In the genomic region with DNA sequence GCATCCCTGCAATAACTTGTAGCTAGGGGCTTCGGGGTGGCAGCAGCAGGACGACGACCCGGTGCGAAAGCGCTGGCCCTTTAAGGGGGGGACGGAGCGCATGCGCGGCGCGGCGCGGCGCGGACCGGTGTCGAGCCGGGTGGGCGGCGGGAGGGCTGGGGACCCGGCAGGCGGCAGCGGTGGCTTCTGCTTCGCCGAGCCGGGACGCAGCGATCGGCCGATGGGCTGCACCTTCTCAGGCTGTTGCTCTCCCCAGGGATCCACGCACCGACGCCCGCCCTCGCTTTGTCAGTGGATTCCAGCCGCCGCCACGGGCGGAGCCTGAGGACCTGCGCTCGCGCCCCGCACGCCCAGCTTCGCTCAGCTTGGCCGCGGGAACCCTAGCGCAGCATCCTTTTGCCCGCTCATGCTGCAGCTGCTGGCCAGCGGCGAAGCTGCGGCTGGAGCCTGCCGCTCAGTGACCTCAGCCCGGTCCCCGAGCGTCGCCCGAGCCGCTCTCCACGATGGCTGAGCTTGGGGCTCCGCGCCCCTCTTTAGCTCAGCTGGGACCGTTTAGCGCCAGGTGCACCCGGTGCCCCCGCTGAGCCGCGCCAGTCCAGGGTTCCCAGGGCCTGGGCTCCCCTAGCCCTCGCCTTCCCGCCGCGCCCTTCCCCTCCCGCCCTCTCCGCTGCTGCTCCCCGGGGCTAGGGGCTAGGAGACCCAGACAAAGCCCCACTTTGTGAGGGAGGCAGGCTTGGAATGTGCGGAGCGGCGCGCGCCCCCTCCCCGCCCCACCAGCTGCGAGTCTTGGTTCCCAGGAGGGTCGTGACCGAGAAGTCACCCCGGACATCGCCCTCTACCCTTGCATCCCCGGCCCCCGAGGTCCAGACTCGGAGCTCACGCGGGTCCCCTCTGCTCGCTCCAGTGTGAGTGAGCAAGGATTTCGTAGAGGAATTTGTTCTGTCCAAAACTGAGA, we compare ENCODE assay signal across 9 mouse cellular contexts. TPM values are rescaled to one million over a fixed set of nuclear protein-coding genes. Genes with fewer than 3 reads are reported as not detected.
DNase-seq lines count a peak whose midpoint lies in the region; ATAC-seq and TF ChIP-seq lines count a peak whose summit lies in the region.
"Had no signal": no experiment of that assay in that cellular context is flagged by ENCODE, and none has a peak within 500 bp of the region (broad histone marks: within the 10 kb centered on the region; RNA-seq: fewer than 3 reads in every experiment).

Gene Vash1 (plus strand): TSS at position 110 of the 955 bp plus-strand sequence.

- peak; percentile 78 for ATAC-seq in embryonic facial prominence, embryonic 11.5 days (replicated peaks; ENCODE audit: insufficient number of reproducible peaks, low FRiP score, low TSS enrichment, low read depth)
- ATAC-seq in limb, embryonic 14.5 days (ENCODE audit: low FRiP score, low read depth), result peak; percentile 82
- peak; percentile 85 for ATAC-seq in midbrain, embryonic 13.5 days
- peak; percentile 63 for ATAC-seq in stomach, postnatal 0 days (ENCODE audit: low FRiP score, low TSS enrichment)

- H3K27me3 ChIP-seq in spleen, adult 2 months (ENCODE audit: control insufficient read depth, insufficient read depth, low read length), result peaks cover 7% of the 10 kb centered on the region
- no peaks in the 10 kb centered on the region for H3K27me3 ChIP-seq in embryonic facial prominence, embryonic 11.5 days (ENCODE audit: control insufficient read depth, insufficient read depth, low read length)
- H3K27me3 ChIP-seq in kidney, adult 2 months (replicated peaks; ENCODE audit: control insufficient read depth, insufficient read depth, low read length), result no peaks in the 10 kb centered on the region
- H3K27me3 ChIP-seq in limb, embryonic 14.5 days (ENCODE audit: control insufficient read depth, insufficient read depth, low read length), result no peaks in the 10 kb centered on the region
- peaks cover 9% of the 10 kb centered on the region; the same call in 1 of the 2 replicates for H3K27me3 ChIP-seq in midbrain, embryonic 13.5 days
- no peaks in the 10 kb centered on the region for H3K27me3 ChIP-seq in stomach, postnatal 0 days (ENCODE audit: control insufficient read depth, insufficient read depth, low read length)

- peak within 1 kb of the TSS; percentile 98 for H3K4me2 ChIP-seq in embryonic facial prominence, embryonic 11.5 days (ENCODE audit: low read depth, low read length)
- peak within 1 kb of the TSS; percentile 98 for H3K4me2 ChIP-seq in limb, embryonic 14.5 days (replicated peaks; ENCODE audit: low read depth, low read length, severe bottlenecking)
- H3K4me2 ChIP-seq in midbrain, embryonic 13.5 days (replicated peaks), result peak within 1 kb of the TSS; percentile 95
- H3K4me2 ChIP-seq in stomach, postnatal 0 days (replicated peaks; ENCODE audit: low read depth), result peak within 1 kb of the TSS; percentile 99

- no peak for TF ChIP-seq POLR2A in spleen, adult 2 months (IDR thresholded peaks at IDR 0.05; ENCODE audit: low read depth, low read length)
- TF ChIP-seq POLR2A in kidney, adult 2 months (IDR thresholded peaks at IDR 0.05; ENCODE audit: low read depth, low read length), result no peak
- peak; percentile 59; the same call in 1 of the 2 replicates for TF ChIP-seq POLR2A in limb, embryonic 14.5 days (IDR thresholded peaks at IDR 0.05; ENCODE audit: borderline replicate concordance, extremely low read depth, insufficient read depth, insufficient read length)

- no peak for DNase-seq in spleen, adult 2 months (ENCODE audit: low read depth in 1 of 2, low spot score in 2 of 2)
- no peak for DNase-seq in spleen, adult 12 weeks (ENCODE audit: low spot score)
- DNase-seq in embryonic facial prominence, embryonic 11.5 days (ENCODE audit: low spot score), result peak; percentile 86
- no peak for DNase-seq in heart, adult 8-10 months (ENCODE audit: low spot score)
- DNase-seq in kidney, adult 2 months, result peak; percentile 46
- peak; percentile 60 for DNase-seq in limb, embryonic 14.5 days (ENCODE audit: low spot score)
- DNase-seq in stomach, postnatal 0 days (ENCODE audit: low spot score), result peak; percentile 46

- peaks cover 6% of the 10 kb centered on the region; the same call in 1 of the 2 replicates for H3K4me1 ChIP-seq in spleen, adult 2 months (ENCODE audit: control insufficient read depth, insufficient read depth, insufficient read length)
- no peaks in the 10 kb centered on the region for H3K4me1 ChIP-seq in embryonic facial prominence, embryonic 11.5 days (ENCODE audit: control insufficient read depth, insufficient read depth, low read length)
- no peaks in the 10 kb centered on the region; the same call in 1 of the 2 replicates for H3K4me1 ChIP-seq in kidney, adult 2 months (ENCODE audit: control insufficient read depth, insufficient read depth, low read length)
- peaks cover 7% of the 10 kb centered on the region for H3K4me1 ChIP-seq in limb, embryonic 14.5 days (ENCODE audit: control insufficient read depth, insufficient read depth, low read length)
- H3K4me1 ChIP-seq in midbrain, embryonic 13.5 days (replicated peaks), result peaks cover 43% of the 10 kb centered on the region
- H3K4me1 ChIP-seq in stomach, postnatal 0 days (replicated peaks; ENCODE audit: control insufficient read depth, insufficient read depth), result peaks cover 2% of the 10 kb centered on the region; the same call in 1 of the 2 replicates

- TF ChIP-seq CTCF in spleen, adult 2 months (IDR thresholded peaks at IDR 0.05; ENCODE audit: extremely low read depth, insufficient read depth, insufficient read length, insufficient replicate concordance), result no peak
- TF ChIP-seq CTCF in kidney, adult 2 months (conservative IDR thresholded peaks at IDR 0.05; ENCODE audit: insufficient read depth, insufficient read length, low read depth, low read length), result no peak
- no peak for TF ChIP-seq CTCF in stomach, postnatal 0 days (IDR thresholded peaks at IDR 0.05; ENCODE audit: low read depth)

- no peaks in the 10 kb centered on the region for H3K36me3 ChIP-seq in spleen, adult 2 months (ENCODE audit: control insufficient read depth, insufficient read depth, low read length)
- no peaks in the 10 kb centered on the region for H3K36me3 ChIP-seq in embryonic facial prominence, embryonic 11.5 days (replicated peaks; ENCODE audit: control insufficient read depth, insufficient read depth, low read depth, low read length)
- H3K36me3 ChIP-seq in kidney, adult 2 months (ENCODE audit: control insufficient read depth, insufficient read depth, low read length), result no peaks in the 10 kb centered on the region
- 0 out of 2 replicates have a peak, but pooled peaks cover 3% of the 10 kb centered on the region for H3K36me3 ChIP-seq in limb, embryonic 14.5 days (ENCODE audit: control insufficient read depth, insufficient read depth, low read length)
- H3K36me3 ChIP-seq in midbrain, embryonic 13.5 days, result peaks cover 14% of the 10 kb centered on the region
- H3K36me3 ChIP-seq in stomach, postnatal 0 days (ENCODE audit: control insufficient read depth, insufficient read depth, low read length), result no peaks in the 10 kb centered on the region
- H3K36me3 ChIP-seq: G1E had no signal

- no peak within 1 kb of the TSS for H3K27ac ChIP-seq in spleen, adult 2 months (ENCODE audit: insufficient read depth, low read length)
- H3K27ac ChIP-seq in embryonic facial prominence, embryonic 11.5 days (replicated peaks; ENCODE audit: low read depth, low read length), result peak within 1 kb of the TSS; percentile 89
- no peak within 1 kb of the TSS for H3K27ac ChIP-seq in kidney, adult 2 months (ENCODE audit: insufficient read depth, low read depth, low read length)
- H3K27ac ChIP-seq in limb, embryonic 14.5 days (replicated peaks; ENCODE audit: low read depth, low read length), result peak within 1 kb of the TSS; percentile 82
- H3K27ac ChIP-seq in midbrain, embryonic 13.5 days, result peak within 1 kb of the TSS; percentile 98
- H3K27ac ChIP-seq in stomach, postnatal 0 days (replicated peaks), result peak within 1 kb of the TSS; percentile 58

- peak within 1 kb of the TSS; percentile 58 for H3K4me3 ChIP-seq in spleen, adult 2 months (ENCODE audit: extremely low read depth, insufficient read depth, insufficient read length)
- peak within 1 kb of the TSS; percentile 82 for H3K4me3 ChIP-seq in embryonic facial prominence, embryonic 11.5 days (ENCODE audit: low read depth, low read length)
- H3K4me3 ChIP-seq in kidney, adult 2 months (ENCODE audit: insufficient read depth, low read depth, low read length), result peak within 1 kb of the TSS; percentile 86
- H3K4me3 ChIP-seq in limb, embryonic 14.5 days (replicated peaks; ENCODE audit: low read length), result peak within 1 kb of the TSS; percentile 87
- peak within 1 kb of the TSS; percentile 98 for H3K4me3 ChIP-seq in midbrain, embryonic 13.5 days (replicated peaks)
- H3K4me3 ChIP-seq in stomach, postnatal 0 days (ENCODE audit: low read depth, low read length), result peak within 1 kb of the TSS; percentile 60

- no peaks in the 10 kb centered on the region; the same call in 1 of the 2 replicates for H3K9me3 ChIP-seq in embryonic facial prominence, embryonic 11.5 days (replicated peaks; ENCODE audit: control insufficient read depth, low read length)
- H3K9me3 ChIP-seq in limb, embryonic 14.5 days (ENCODE audit: control insufficient read depth, low read length), result no peaks in the 10 kb centered on the region
- H3K9me3 ChIP-seq in midbrain, embryonic 13.5 days, result no peaks in the 10 kb centered on the region
- no peaks in the 10 kb centered on the region for H3K9me3 ChIP-seq in stomach, postnatal 0 days (ENCODE audit: control insufficient read depth, low read length)

- under 1% methylated on average over 90 of the region's 94 CpGs for WGBS in spleen, adult 2 months
- WGBS in embryonic facial prominence, embryonic 11.5 days, result under 1% methylated on average over 77 of the region's 94 CpGs
- under 1% methylated on average over 94 of the region's 94 CpGs for WGBS in kidney, adult 2 months
- 1% methylated on average over 73 of the region's 94 CpGs for WGBS in limb, embryonic 14.5 days
- under 1% methylated on average over 94 of the region's 94 CpGs for WGBS in midbrain, embryonic 13.5 days
- under 1% methylated on average over 85 of the region's 94 CpGs for WGBS in stomach, postnatal 0 days

- no peak for TF ChIP-seq EP300 in stomach, postnatal 0 days (optimal IDR thresholded peaks at IDR 0.05)

- H3K9ac ChIP-seq in embryonic facial prominence, embryonic 11.5 days (replicated peaks; ENCODE audit: low read length), result peak within 1 kb of the TSS; percentile 91
- peak within 1 kb of the TSS; percentile 75 for H3K9ac ChIP-seq in limb, embryonic 14.5 days (ENCODE audit: low read depth, low read length, severe bottlenecking)
- H3K9ac ChIP-seq in midbrain, embryonic 13.5 days (replicated peaks), result peak within 1 kb of the TSS; percentile 100
- H3K9ac ChIP-seq in stomach, postnatal 0 days (ENCODE audit: low read length), result peak within 1 kb of the TSS; percentile 62

RNA-seq across cellular contexts. Expression of gene Vash1, which starts in this region (rescaled TPM):
- 1.1 and 1.6 TPM in 2 replicates for polyA plus RNA-seq in spleen, adult 2 months (2012; rRNA removed)
- polyA plus RNA-seq in embryonic facial prominence, embryonic 11.5 days (2014; fragmentation: Nextera tagmentation; extraction: Ambion mirVana), result 10.4 and 12.3 TPM in 2 replicates
- 10 to 100 TPM in 3 of 4 experiments, 1 to 10 TPM in 1; 6.6 to 16.3 (median 13.3) TPM for total RNA-seq in heart, adult 8-10 months (2022)
- 1.6 and 1.9 TPM in 2 replicates for polyA plus RNA-seq in kidney, adult 2 months (2012; rRNA removed)
- polyA plus RNA-seq in limb, embryonic 14.5 days (2012; rRNA removed), result 14.5 and 19.6 TPM in 2 replicates
- polyA plus RNA-seq in limb, embryonic 14.5 days (2014; fragmentation: Nextera tagmentation; extraction: Ambion mirVana), result 11.3 and 13.4 TPM in 2 replicates
- 31.3 and 40.6 TPM in 2 replicates for polyA plus RNA-seq in midbrain, embryonic 13.5 days (2015; fragmentation: Nextera tagmentation; extraction: Ambion mirVana)
- polyA plus RNA-seq in stomach, postnatal 0 days (2015; fragmentation: Nextera tagmentation; extraction: Ambion mirVana), result 3.4 and 3.5 TPM in 2 replicates
- total RNA-seq: G1E had no signal
- polyA plus RNA-seq: G1E had no signal

Comparison
In these comparisons a context has a peak if more than half of its experiments do, and no peak if none do; other contexts are left out.
1. DNase-seq: peak in embryonic facial prominence, embryonic 11.5 days (single experiment), kidney, adult 2 months (single experiment), limb, embryonic 14.5 days (single experiment) and stomach, postnatal 0 days (single experiment); none in spleen, adult 2 months (0 of 2), spleen, adult 12 weeks (single experiment) and heart, adult 8-10 months (single experiment).
2. H3K27ac ChIP-seq: peak in embryonic facial prominence, embryonic 11.5 days (single experiment), limb, embryonic 14.5 days (single experiment), midbrain, embryonic 13.5 days (single experiment) and stomach, postnatal 0 days (single experiment); none in spleen, adult 2 months (single experiment) and kidney, adult 2 months (single experiment).
3. Peak in every context shown above with its lines, with median percentiles within 50 percentile points of each other: H3K4me3 ChIP-seq, ATAC-seq, H3K4me2 ChIP-seq and H3K9ac ChIP-seq.